Mouse (Mus musculus): ENCODE data around the gene 5730480H06Rik.

- TF ChIP-seq CTCF (IDR thresholded peaks at IDR 0.05; ENCODE audit: low read depth, low read length) (no peak), TAL1 (conservative IDR thresholded peaks at IDR 0.05; ENCODE audit: low read depth, low read length) (no peak), GATA1 (IDR thresholded peaks at IDR 0.05; ENCODE audit: borderline replicate concordance, low read length) (no peak), POLR2AphosphoS5 (IDR thresholded peaks at IDR 0.05; ENCODE audit: insufficient replicate concordance, low read depth, low read length) (no peak)
Observed at GRCm38 (mm10) chr5:48345095-48345982, 17.6 kb downstream of the 5730480H06Rik start.

All from G1E (cell line).